Mouse (Mus musculus): ENCODE results near the gene Msh3.

- TF ChIP-seq CTCF (conservative IDR thresholded peaks at IDR 0.05; ENCODE audit: low read length): no peak
- TF ChIP-seq NANOG (IDR thresholded peaks at IDR 0.05; ENCODE audit: borderline replicate concordance, low read length): no peak
- TF ChIP-seq POU5F1 (IDR thresholded peaks at IDR 0.05; ENCODE audit: borderline replicate concordance, low read length): no peak
Measured at GRCm38 (mm10) chr13:92241426-92241825, 113.4 kb downstream of the Msh3 start.
